Mouse (Mus musculus) gastrocnemius, postnatal 25 days (tissue): ENCODE results near the gene Otoa. TPM values are rescaled to one million over a fixed set of nuclear protein-coding genes. Genes with fewer than 3 reads are reported as not detected.

ENCODE experiments used
- DNase-seq: peaks from one replicate; pipeline ENCODE4 v3.0.0; 2022
- long read RNA-seq, 2 experiments: library from polyadenylated mRNA; stranded (forward); transcript quantifications; one replicate each; pipeline ENCODE4 v2.0.0; 2021
- total RNA-seq, 2 experiments: library from RNA; stranded (reverse); gene quantifications; 1 replicate in 1 of 2; 2 replicates in 1 of 2; pipeline ENCODE4 v1.2.3; 2021

Gene Otoa
- under 1 TPM; 0.13 to 0.33 TPM for total RNA-seq
- long read RNA-seq, experiment 1: 0 reads
- long read RNA-seq, experiment 2: 0 reads

GRCm38 (mm10) chr7:121081350-121081749 lies at the start of gene Otoa:
Gene Otoa (plus strand): TSS chr7:121081650.
- no peak for DNase-seq

- DNase-seq: peak; percentile 96
These were observed 47.4 kb upstream of the Otoa start, which contains the start of gene Mettl9 for GRCm38 (mm10) chr7:121033856-121034652. Gene Mettl9 (plus strand): TSS chr7:121034445.

DNA sequence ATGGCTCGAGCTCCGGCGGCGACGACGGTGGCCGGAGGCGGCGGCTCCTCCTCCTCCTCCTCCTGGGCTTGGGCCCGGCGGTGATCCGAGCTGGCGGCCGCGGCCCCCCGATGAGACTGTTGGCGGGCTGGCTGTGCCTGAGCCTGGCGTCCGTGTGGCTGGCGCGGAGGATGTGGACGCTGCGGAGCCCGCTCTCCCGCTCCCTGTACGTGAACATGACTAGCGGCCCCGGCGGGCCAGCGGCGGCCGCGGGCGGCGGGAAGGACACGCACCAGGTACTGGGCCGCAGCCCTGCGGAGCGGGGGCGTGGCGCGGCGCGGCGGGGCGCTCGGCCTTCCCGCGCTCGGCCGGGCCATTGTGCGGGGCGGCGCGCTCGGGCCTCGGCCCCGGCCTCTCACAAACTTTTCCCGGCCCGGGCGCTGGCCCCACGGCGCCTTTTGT lies 46.7 kb upstream of the Otoa start:
- no peak for DNase-seq

DNA sequence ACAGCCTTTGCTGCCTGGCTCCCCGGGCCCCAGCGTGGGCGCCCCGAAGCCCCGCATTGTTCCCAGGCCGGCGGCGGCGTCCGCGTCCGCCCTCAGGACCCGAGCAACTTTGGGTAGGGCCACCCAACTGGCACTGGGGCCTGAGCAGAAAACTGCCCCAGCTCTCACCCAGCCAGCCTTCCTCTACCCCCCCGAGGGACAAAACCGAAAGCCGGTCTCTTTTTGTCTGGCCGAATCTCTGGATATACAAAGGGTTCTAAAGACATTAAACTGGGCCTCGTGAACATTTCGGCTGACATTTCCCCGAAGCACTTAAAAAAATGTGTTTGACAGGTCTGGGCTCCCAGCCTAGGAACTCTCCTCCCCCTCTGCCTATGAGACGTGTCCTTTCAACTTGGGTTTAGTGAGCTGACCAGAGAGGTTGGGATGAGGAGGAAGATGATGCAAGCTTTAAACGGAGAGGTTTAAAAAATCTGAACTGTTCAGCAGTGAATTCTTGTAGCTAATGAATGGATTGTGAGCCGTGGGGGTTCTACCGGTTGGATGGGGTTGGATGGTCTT lies 46.2 kb upstream of the Otoa start:
- DNase-seq: peak; percentile 14

DNA sequence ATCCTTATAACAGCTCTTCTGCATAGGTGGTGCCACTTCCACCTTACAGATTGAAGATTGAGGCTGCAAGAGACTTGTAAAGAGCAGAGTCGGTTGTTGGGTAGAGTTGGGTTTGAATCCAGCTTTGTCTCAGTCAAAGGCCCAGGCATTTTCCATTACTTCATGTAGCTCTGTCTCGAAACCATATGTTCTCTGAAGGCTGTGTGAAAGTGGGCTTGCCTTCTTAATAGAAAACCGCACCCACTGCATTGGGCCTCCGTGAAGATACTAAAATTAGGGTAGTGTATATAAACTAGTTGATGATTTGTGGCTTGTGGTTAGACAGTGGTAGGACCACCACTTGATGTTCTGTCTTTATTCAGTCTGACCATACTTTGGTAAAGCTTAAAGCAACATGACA lies 40.9 kb upstream of the Otoa start:
- no peak for DNase-seq

DNA sequence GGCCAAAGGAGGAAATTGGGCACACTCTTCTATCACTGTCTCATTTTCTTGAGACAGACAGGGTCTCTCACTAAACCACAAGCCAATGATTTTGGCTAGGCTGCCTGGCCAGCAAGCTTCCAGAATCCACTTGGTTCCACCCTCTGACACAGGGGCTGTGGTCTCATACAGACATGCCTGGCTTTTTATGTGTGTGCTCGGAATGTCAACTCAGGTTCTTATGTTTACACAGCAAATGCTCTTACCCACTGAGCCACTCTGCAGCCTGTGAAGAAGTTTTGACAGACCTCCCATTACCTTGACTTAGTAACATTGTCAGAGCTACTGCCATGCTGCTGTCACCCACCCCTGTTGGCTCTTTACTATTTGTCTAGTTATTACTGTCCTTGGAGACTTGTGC lies 39.5 kb upstream of the Otoa start:
- no peak for DNase-seq

GRCm38 (mm10) chr7:121043004-121043403 lies 38.4 kb upstream of the Otoa start:
- DNase-seq: no peak

- no peak for DNase-seq
These were observed 37.9 kb upstream of the Otoa start for GRCm38 (mm10) chr7:121043510-121043909.

- DNase-seq: no peak
These were observed 37.2 kb upstream of the Otoa start for GRCm38 (mm10) chr7:121044251-121044650.

- DNase-seq: no peak
These were observed 35.6 kb upstream of the Otoa start for GRCm38 (mm10) chr7:121045671-121046453.

DNA sequence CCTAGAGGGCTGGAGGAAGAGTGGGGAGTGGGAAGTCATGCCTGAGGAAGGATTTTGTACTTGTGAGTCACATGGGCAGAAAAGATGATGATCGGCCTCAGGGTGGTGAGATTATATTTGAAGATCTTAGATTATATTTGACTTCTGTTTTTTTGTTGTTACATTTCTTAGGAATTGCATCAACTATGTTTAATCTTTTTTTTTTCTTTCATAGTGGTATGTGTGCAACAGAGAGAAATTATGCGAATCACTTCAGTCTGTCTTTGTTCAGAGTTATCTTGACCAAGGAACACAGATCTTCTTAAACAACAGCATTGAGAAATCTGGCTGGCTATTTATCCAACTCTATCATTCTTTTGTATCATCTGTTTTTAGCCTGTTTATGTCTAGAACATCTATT lies 33.8 kb upstream of the Otoa start:
- no peak for DNase-seq

DNA sequence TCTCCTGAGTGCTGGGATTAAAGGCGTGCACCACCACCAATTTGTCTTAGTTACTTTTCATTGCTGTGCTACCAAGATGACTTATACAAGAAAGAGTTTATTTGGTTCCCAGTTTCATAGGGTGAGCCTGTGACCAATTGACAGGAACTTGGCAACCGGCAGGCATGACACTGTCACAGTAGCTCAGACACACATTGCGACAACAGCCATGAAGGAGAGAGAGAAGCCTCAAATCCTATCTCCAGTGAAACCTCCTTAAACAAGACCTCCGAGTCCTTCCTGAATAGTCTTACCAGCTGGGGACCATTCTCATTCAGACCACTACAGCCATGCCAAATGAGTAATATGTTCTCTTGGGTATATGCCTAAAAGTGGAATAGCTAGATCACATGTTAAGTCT lies 28.4 kb upstream of the Otoa start:
- DNase-seq: no peak

DNA sequence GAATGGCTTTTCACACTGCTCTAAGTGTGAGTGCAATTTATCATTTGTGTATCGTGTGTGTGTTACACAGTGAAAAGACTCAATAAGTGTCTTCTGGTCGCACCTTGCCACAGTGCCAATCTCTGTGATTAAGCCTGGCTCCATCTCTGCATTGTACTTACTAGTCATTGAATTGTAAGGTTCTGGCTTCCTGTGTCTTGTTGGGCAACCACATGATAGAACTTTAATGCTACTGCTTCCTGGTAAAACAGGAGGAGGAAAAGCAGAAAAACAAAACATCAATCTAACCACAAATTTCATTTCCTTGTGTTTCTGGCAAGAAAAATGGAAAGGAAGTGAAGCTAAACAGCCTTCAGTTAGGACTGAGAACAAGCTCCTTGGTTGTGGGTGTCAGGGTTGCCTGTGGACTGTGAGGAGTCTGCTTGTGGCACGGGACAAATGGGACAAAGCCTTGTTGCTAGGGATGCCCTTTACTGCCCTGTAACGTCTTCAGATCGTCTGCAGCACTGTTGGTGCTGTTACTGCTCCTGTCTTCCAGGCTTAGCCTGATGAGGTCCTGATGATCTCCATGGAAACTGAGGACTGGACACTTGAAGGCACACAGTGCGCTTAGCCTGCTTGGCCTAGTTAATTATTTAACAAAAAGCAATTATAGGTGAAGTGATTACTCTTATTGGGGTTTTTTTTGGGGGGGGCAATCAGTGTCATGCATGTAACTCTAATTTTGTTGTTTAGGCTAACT lies 21.8 kb upstream of the Otoa start:
- DNase-seq: no peak

GRCm38 (mm10) chr7:121064309-121064708 lies 17.1 kb upstream of the Otoa start:
- no peak for DNase-seq

DNA sequence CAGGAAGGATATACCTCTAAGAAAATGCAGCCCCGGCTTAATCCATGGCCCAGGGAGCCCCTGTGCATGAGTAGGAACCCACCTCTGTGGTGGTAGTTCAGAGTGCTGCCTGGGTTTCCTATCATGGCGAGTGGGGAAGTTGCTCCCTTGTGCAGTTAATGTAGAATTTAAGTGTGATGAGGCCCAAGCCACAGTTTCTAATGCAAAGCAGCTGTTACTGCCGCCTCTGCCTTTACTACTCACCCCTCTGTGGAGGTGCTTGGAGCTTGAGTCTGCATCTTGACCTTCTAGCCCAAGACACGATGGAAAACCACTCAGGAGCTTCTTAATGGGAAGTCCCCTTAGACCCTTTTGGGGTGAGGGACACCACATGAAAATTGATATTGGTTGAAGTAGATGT lies 10.2 kb upstream of the Otoa start:
- no peak for DNase-seq

- no peak for DNase-seq
These were observed 8.9 kb upstream of the Otoa start for GRCm38 (mm10) chr7:121072506-121072905.

- no peak for DNase-seq
These were observed 7.2 kb upstream of the Otoa start, which contains the start of gene Igsf6 for GRCm38 (mm10) chr7:121074281-121074680. Gene Igsf6 (minus strand): TSS chr7:121074572.

- no peak for DNase-seq
These were observed 6.5 kb upstream of the Otoa start for GRCm38 (mm10) chr7:121074801-121075400.

DNA sequence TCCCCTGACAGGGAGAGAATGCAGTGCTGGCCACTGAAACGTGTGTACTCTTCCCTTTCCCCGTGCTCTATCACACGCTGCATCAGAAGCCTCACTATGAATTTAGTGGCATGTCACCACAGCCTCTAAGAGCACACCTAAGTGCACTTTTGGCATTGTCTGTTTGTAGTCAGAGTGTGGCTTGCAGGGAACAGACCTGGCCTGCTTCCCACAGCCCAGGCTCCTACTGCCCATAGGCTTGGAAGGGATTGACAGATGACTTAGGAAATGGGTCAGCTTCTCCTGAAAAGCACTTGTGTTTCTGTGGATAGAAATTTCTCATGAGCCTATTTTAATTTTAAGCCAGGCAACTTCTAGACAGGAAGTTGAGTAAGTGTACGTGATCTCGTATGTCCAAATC lies 6.0 kb upstream of the Otoa start:
- DNase-seq: no peak

DNA sequence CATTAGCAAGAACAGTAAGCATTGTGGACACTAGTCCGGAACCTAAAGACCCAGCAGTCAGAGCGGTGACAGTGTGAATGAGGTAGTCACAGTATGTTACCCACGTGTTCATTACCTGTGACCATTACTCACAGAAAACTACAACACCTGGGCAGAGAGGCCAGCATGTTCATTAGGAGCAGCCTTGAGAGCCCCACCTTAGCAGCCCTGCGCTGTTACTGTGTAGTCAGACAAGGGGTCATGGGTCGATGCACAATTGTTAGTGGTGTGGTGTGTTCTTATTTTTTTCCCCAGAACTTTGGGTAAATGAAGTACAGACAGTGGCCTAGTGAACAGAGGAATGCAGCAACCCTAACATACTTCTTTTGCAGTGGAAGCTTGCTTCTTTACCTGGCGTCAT lies 4.1 kb upstream of the Otoa start:
- DNase-seq: no peak

GRCm38 (mm10) chr7:121077829-121078228 lies 3.6 kb upstream of the Otoa start:
- peak; percentile 26 for DNase-seq

DNA sequence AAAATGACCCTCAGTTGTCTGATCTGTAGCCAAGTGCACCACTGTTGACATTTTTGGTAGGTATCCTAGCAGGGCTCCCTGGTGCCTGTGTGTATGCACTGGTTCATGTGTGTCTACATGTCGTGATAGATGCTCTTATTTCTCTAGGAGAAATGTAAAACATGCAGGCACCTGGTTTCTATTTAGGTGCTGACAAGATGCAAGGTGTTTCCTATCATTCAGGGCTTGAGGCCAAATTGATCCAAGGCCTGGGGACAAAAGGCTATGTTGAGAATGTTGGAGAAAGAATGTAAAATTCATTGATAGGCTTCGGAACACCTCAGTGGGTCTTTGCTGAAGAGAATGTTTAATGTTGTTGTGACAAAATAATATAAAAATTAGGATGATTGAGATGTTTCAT lies 366 bp downstream of the Otoa start:
- no peak for DNase-seq
